Mouse (Mus musculus): ENCODE measurements at regions not wholly inside any gene's neighbourhood (a gene's known extent, or its start where the extent isn't known, plus 50 kb on each side); places are given as distances from the start of the nearest gene placed in this dataset.
A peak's percentile ranks its signal among the peaks of the same experiment; 100 is the strongest.

DNA sequence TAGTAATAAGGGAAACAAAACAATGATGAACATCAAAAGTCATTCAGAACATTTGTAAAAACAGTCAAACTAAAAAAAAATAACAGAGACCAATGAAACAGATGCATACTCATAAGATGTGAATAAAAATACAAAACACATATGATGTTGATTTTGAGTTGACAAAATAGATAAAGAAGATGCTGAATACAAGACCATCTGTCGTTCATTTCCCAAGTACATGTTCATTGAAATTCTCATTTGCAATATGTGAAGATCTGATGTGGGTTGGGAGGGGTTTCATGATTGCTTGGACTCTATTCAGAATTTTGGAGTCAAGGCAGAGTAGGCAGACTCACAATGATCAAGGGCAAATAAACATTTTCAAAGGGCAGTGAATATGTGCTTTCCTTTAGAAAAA lies 536.5 kb downstream of the Slc22a22 start:
- Histone ChIP-seq H3K9me3 (ENCODE audit: control insufficient read depth, low read length) (no peaks in the 10 kb centered on the region), H3K9ac (ENCODE audit: low read length) (no peak overlapping the region), H3K4me2 (replicated peaks; ENCODE audit: low read depth) (no peak overlapping the region), H3K4me1 (replicated peaks; ENCODE audit: control insufficient read depth, insufficient read depth) (no peaks in the 10 kb centered on the region), H3K36me3 (ENCODE audit: control insufficient read depth, insufficient read depth, low read length) (no peaks in the 10 kb centered on the region), H3K27ac (replicated peaks) (no peak overlapping the region), H3K4me3 (ENCODE audit: low read depth, low read length) (no peak overlapping the region), H3K27me3 (ENCODE audit: control insufficient read depth, insufficient read depth, low read length) (no peaks in the 10 kb centered on the region)
- WGBS = 80% methylated on average over 1 of the region's 1 CpGs
- TF ChIP-seq EP300 (optimal IDR thresholded peaks at IDR 0.05) (no peak), CTCF (IDR thresholded peaks at IDR 0.05; ENCODE audit: low read depth) (no peak)
- ATAC-seq (ENCODE audit: low FRiP score, low TSS enrichment) (no peak), DNase-seq (ENCODE audit: low spot score) (no peak)

DNA sequence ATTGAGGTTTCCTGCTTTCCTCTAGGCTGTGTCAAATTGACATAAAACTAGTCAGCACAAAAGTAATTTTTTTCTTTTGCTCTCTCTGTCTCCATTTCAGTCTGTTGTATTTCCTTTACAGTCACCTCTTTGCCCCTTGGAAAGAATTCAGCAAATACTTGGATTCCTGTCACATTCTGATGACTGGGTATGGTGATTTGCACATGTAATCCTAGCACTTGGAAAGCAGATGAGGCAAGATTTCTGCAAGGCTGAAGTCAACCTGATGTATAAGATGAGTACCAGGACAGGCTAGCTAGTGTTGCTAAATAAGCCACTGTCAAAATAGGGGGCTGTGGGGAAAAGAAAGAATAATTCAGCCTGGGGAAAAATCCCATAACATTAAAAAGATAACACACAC lies 580.9 kb downstream of the Slc22a22 start:
- no peaks in the 10 kb centered on the region for H3K36me3 ChIP-seq (ENCODE audit: control insufficient read depth, insufficient read depth, low read length)
- ATAC-seq (ENCODE audit: low FRiP score, low TSS enrichment) (no peak), DNase-seq (ENCODE audit: low spot score) (no peak)
- H3K27me3 ChIP-seq (ENCODE audit: control insufficient read depth, insufficient read depth, low read length) = no peaks in the 10 kb centered on the region
- no peak overlapping the region for H3K9ac ChIP-seq (ENCODE audit: low read length)
- H3K4me1 ChIP-seq (replicated peaks; ENCODE audit: control insufficient read depth, insufficient read depth) = no peaks in the 10 kb centered on the region
- TF ChIP-seq CTCF (IDR thresholded peaks at IDR 0.05; ENCODE audit: low read depth) = no peak
- TF ChIP-seq EP300 (optimal IDR thresholded peaks at IDR 0.05) = no peak
- H3K4me3 ChIP-seq (ENCODE audit: low read depth, low read length) = no peak overlapping the region
- H3K4me2 ChIP-seq (replicated peaks; ENCODE audit: low read depth) = no peak overlapping the region
- H3K9me3 ChIP-seq (ENCODE audit: control insufficient read depth, low read length) = no peaks in the 10 kb centered on the region
- H3K27ac ChIP-seq (replicated peaks) = no peak overlapping the region

DNA sequence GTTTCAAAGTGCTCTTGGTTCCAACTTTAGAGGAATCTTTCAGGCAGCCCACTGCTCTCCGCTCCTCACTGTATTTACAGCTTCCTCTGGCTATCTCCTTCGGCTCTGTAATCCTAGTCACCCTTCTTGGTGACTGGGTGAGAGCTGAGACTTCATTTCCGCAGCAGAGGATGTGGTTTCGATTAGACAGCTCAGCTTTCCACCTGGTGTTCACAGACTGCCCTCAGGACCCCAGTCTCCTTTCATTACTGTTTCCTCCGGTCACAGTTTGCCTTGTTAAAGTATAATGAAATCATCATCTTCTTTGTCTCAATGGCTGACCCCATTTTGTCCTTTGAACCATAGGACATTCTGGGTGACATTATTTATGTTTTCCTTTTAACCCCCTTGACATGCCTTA lies 595.9 kb downstream of the Slc22a22 start:
- Histone ChIP-seq H3K9me3 (ENCODE audit: control insufficient read depth, low read length) (no peaks in the 10 kb centered on the region), H3K4me1 (replicated peaks; ENCODE audit: control insufficient read depth, insufficient read depth) (no peaks in the 10 kb centered on the region), H3K9ac (ENCODE audit: low read length) (no peak overlapping the region), H3K4me2 (replicated peaks; ENCODE audit: low read depth) (no peak overlapping the region), H3K27ac (replicated peaks) (no peak overlapping the region), H3K27me3 (ENCODE audit: control insufficient read depth, insufficient read depth, low read length) (no peaks in the 10 kb centered on the region), H3K36me3 (ENCODE audit: control insufficient read depth, insufficient read depth, low read length) (no peaks in the 10 kb centered on the region), H3K4me3 (ENCODE audit: low read depth, low read length) (no peak overlapping the region)
- DNase-seq (ENCODE audit: low spot score) (no peak), ATAC-seq (ENCODE audit: low FRiP score, low TSS enrichment) (no peak)
- TF ChIP-seq EP300 (optimal IDR thresholded peaks at IDR 0.05) (no peak), CTCF (IDR thresholded peaks at IDR 0.05; ENCODE audit: low read depth) (no peak)
- WGBS = 61% methylated on average over 5 of the region's 5 CpGs

DNA sequence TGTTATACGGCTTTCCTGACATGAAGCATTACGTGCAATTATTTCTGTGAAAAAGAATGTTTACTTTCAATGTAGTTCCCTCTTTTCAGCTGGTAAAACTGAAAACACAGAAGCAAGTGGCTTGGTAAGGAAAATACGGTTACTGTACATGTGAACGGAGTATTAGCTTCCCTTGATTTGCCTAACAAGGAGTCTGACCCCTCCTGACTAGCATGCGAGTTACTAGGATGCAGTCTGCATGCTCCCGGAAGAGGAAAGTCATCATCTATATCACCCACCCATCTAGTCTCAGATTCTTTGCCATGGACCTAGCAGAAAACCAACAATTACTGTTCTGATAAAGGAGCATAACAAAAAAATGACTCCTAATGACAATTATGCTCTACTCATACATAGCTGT lies 611.5 kb downstream of the Slc22a22 start:
- no peaks in the 10 kb centered on the region for H3K36me3 ChIP-seq (ENCODE audit: control insufficient read depth, insufficient read depth, low read length)
- H3K9me3 ChIP-seq (ENCODE audit: control insufficient read depth, low read length) = no peaks in the 10 kb centered on the region
- no peak overlapping the region for H3K27ac ChIP-seq (replicated peaks)
- ATAC-seq (ENCODE audit: low FRiP score, low TSS enrichment) (no peak), DNase-seq (ENCODE audit: low spot score) (no peak)
- H3K4me3 ChIP-seq (ENCODE audit: low read depth, low read length) = no peak overlapping the region
- no peak overlapping the region for H3K9ac ChIP-seq (ENCODE audit: low read length)
- no peaks in the 10 kb centered on the region for H3K4me1 ChIP-seq (replicated peaks; ENCODE audit: control insufficient read depth, insufficient read depth)
- H3K27me3 ChIP-seq (ENCODE audit: control insufficient read depth, insufficient read depth, low read length) = no peaks in the 10 kb centered on the region
- no peak for TF ChIP-seq CTCF (IDR thresholded peaks at IDR 0.05; ENCODE audit: low read depth)
- no peak for TF ChIP-seq EP300 (optimal IDR thresholded peaks at IDR 0.05)
- 73% methylated on average over 6 of the region's 6 CpGs for WGBS
- no peak overlapping the region for H3K4me2 ChIP-seq (replicated peaks; ENCODE audit: low read depth)

DNA sequence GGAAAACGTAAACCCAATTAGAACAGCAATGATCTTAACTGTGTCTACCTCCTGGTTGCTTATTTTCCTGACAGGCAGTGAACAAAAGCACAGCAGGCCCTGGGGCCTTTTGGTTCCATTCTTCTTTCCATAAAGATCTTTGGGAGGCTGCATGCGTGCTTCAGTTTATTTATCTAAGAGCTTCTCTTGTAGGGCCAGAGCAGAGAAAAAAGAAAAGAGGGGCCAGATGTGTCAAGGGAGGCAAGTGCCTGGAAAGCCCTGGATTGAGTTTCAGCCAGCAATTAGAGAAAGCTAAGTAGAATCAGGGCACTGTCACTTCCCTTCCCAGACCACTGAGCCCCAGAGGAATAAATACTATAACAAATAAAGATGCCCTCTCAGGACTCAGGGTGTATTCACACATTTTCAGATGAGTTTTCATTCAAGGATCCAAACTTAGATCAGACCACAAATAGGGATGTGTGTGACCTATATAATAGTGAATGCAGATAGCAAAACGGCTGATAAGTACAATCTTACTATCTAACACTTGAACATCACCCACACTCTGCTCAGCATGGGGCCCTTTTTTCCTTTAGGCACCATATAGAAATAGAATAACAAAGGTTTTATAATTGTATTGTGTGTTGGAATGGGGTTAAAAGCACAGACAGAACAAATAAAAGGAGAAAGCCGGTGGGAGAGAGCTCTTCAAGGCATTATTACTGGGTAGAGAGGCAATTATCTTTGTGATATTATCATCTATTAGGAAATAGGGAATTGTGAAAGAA lies 612.2 kb downstream of the Slc22a22 start:
- ATAC-seq (ENCODE audit: low FRiP score, low TSS enrichment) (no peak), DNase-seq (ENCODE audit: low spot score) (no peak)
- no peaks in the 10 kb centered on the region for H3K4me1 ChIP-seq (replicated peaks; ENCODE audit: control insufficient read depth, insufficient read depth)
- 36% methylated on average over 4 of the region's 4 CpGs for WGBS
- H3K4me2 ChIP-seq (replicated peaks; ENCODE audit: low read depth) = no peak overlapping the region
- no peaks in the 10 kb centered on the region for H3K27me3 ChIP-seq (ENCODE audit: control insufficient read depth, insufficient read depth, low read length)
- H3K36me3 ChIP-seq (ENCODE audit: control insufficient read depth, insufficient read depth, low read length) = no peaks in the 10 kb centered on the region
- H3K4me3 ChIP-seq (ENCODE audit: low read depth, low read length) = no peak overlapping the region
- TF ChIP-seq EP300 (optimal IDR thresholded peaks at IDR 0.05) (no peak), CTCF (IDR thresholded peaks at IDR 0.05; ENCODE audit: low read depth) (no peak)
- no peaks in the 10 kb centered on the region for H3K9me3 ChIP-seq (ENCODE audit: control insufficient read depth, low read length)
- H3K27ac ChIP-seq (replicated peaks) = no peak overlapping the region
- H3K9ac ChIP-seq (ENCODE audit: low read length) = no peak overlapping the region

DNA sequence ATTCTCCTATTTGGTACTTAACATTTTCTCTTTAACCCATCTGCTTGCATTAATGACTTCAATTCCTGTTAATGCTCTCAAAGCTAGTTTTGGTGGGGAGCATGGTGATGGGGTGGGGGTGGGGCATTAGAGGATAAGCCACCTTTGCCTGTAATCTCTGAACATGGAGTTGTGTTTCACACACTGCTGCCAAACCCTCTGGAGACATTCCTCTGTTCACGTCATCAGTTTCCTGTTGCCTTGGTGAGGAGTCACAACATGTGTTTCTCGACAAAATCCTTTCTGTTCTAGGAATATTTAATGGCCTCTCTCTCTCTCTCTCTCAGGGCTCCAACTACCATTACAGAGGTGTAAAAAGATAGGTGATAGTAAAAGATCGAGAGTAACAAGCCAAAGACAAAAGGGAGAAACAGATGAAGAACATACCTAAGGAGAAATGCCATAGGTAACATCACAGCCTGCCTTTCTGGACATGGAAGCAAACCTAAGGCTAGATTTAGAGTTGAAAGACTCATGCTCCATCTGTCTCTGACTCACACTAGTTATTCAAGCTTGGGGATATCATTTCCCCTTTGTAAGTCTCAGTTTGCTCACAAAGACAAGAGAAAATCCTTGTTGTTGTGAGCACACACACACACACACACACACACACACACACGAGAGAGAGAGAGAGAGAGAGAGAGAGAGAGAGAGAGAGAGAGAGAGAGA lies 618.6 kb downstream of the Slc22a22 start:
- H3K4me3 ChIP-seq (ENCODE audit: low read depth, low read length) = no peak overlapping the region
- no peaks in the 10 kb centered on the region for H3K4me1 ChIP-seq (replicated peaks; ENCODE audit: control insufficient read depth, insufficient read depth)
- no peak for ATAC-seq (ENCODE audit: low FRiP score, low TSS enrichment)
- DNase-seq (ENCODE audit: low spot score) = peak; percentile 14
- 53% methylated on average over 4 of the region's 4 CpGs for WGBS
- TF ChIP-seq EP300 (optimal IDR thresholded peaks at IDR 0.05) = no peak
- TF ChIP-seq CTCF (IDR thresholded peaks at IDR 0.05; ENCODE audit: low read depth) = no peak
- H3K4me2 ChIP-seq (replicated peaks; ENCODE audit: low read depth) = no peak overlapping the region
- no peak overlapping the region for H3K27ac ChIP-seq (replicated peaks)
- no peaks in the 10 kb centered on the region for H3K27me3 ChIP-seq (ENCODE audit: control insufficient read depth, insufficient read depth, low read length)
- H3K36me3 ChIP-seq (ENCODE audit: control insufficient read depth, insufficient read depth, low read length) = no peaks in the 10 kb centered on the region
- no peaks in the 10 kb centered on the region for H3K9me3 ChIP-seq (ENCODE audit: control insufficient read depth, low read length)
- no peak overlapping the region for H3K9ac ChIP-seq (ENCODE audit: low read length)

Measured in stomach, postnatal 0 days (tissue).